Comparison of ENCODE assay signal across 12 mouse cellular contexts in genomic region chr9:60545361-60546096, GRCm38 (mm10). TPM values are rescaled to one million over a fixed set of nuclear protein-coding genes. Genes with fewer than 3 reads are reported as not detected.
DNase-seq lines count a peak whose midpoint lies in the region; ATAC-seq and TF ChIP-seq lines count a peak whose summit lies in the region.
"Had no signal": no experiment of that assay in that cellular context is flagged by ENCODE, and none has a peak within 500 bp of the region (broad histone marks: within the 10 kb centered on the region; RNA-seq: fewer than 3 reads in every experiment).

No protein-coding gene starts in this region.

- DNase-seq in heart, postnatal 10 days, result no peak
- DNase-seq in lung, embryonic 14.5 days, result peak; percentile 9
- DNase-seq in left cerebral cortex, postnatal 4 days, result no peak
- DNase-seq in hindbrain, embryonic 14.5 days (ENCODE audit: low spot score), result no peak
- DNase-seq in layer of hippocampus, adult 9-11 months, result no peak
- DNase-seq: gastrocnemius, postnatal 10 days; heart, postnatal 4 days had no signal

- no peaks in the 10 kb centered on the region for H3K9me3 ChIP-seq in heart, embryonic 13.5 days
- H3K9me3 ChIP-seq in intestine, embryonic 15.5 days, result no peaks in the 10 kb centered on the region
- no peaks in the 10 kb centered on the region for H3K9me3 ChIP-seq in lung, embryonic 14.5 days (ENCODE audit: low read depth, low read length)
- no peaks in the 10 kb centered on the region for H3K9me3 ChIP-seq in stomach, embryonic 15.5 days
- no peaks in the 10 kb centered on the region for H3K9me3 ChIP-seq in hindbrain, embryonic 14.5 days (ENCODE audit: control insufficient read depth, low read length)
- H3K9me3 ChIP-seq: limb, embryonic 10.5 days; midbrain, embryonic 12.5 days had no signal

- no peaks in the 10 kb centered on the region for H3K27me3 ChIP-seq in heart, embryonic 13.5 days (replicated peaks)
- no peaks in the 10 kb centered on the region for H3K27me3 ChIP-seq in intestine, embryonic 15.5 days (replicated peaks)
- H3K27me3 ChIP-seq in lung, embryonic 14.5 days (ENCODE audit: insufficient read depth, low read length), result no peaks in the 10 kb centered on the region
- H3K27me3 ChIP-seq in stomach, embryonic 15.5 days (replicated peaks), result no peaks in the 10 kb centered on the region
- H3K27me3 ChIP-seq in hindbrain, embryonic 14.5 days (ENCODE audit: control insufficient read depth, insufficient read depth, low read length), result no peaks in the 10 kb centered on the region
- H3K27me3 ChIP-seq: midbrain, embryonic 12.5 days had no signal

- no peak overlapping the region for H3K9ac ChIP-seq in heart, embryonic 13.5 days
- no peak overlapping the region for H3K9ac ChIP-seq in intestine, embryonic 15.5 days
- H3K9ac ChIP-seq in lung, embryonic 14.5 days, result no peak overlapping the region
- H3K9ac ChIP-seq in stomach, embryonic 15.5 days, result no peak overlapping the region
- no peak overlapping the region for H3K9ac ChIP-seq in hindbrain, embryonic 14.5 days
- H3K9ac ChIP-seq: midbrain, embryonic 12.5 days had no signal

- intact Hi-C loops in heart, postnatal 10 days (cut with DNase I), result no loop called here
- intact Hi-C loops in left cerebral cortex, postnatal 4 days (cut with DNase I), result no loop called here

- H3K4me2 ChIP-seq in heart, embryonic 13.5 days, result peak overlapping the region; percentile 14
- peak overlapping the region; percentile 29; the same call in 1 of the 2 replicates for H3K4me2 ChIP-seq in intestine, embryonic 15.5 days (replicated peaks)
- H3K4me2 ChIP-seq in lung, embryonic 14.5 days, result no peak overlapping the region
- H3K4me2 ChIP-seq in stomach, embryonic 15.5 days, result no peak overlapping the region
- no peak overlapping the region for H3K4me2 ChIP-seq in hindbrain, embryonic 14.5 days (replicated peaks)
- H3K4me2 ChIP-seq: midbrain, embryonic 12.5 days had no signal

- TF ChIP-seq CTCF in lung, embryonic 14.5 days (IDR thresholded peaks at IDR 0.05; ENCODE audit: low read depth), result no peak

- 54% methylated on average over 13 of the region's 13 CpGs for WGBS in heart, embryonic 13.5 days
- 65% methylated on average over 13 of the region's 13 CpGs for WGBS in intestine, embryonic 15.5 days
- 59% methylated on average over 13 of the region's 13 CpGs for WGBS in lung, embryonic 14.5 days
- 60% methylated on average over 13 of the region's 13 CpGs for WGBS in stomach, embryonic 15.5 days
- 83% methylated on average over 13 of the region's 13 CpGs for WGBS in hindbrain, embryonic 14.5 days

- H3K4me1 ChIP-seq in heart, embryonic 13.5 days, result peaks cover 13% of the 10 kb centered on the region
- 0 out of 2 replicates have a peak, but pooled peaks cover 5% of the 10 kb centered on the region for H3K4me1 ChIP-seq in intestine, embryonic 15.5 days (replicated peaks)
- peaks cover 3% of the 10 kb centered on the region; the same call in 1 of the 2 replicates for H3K4me1 ChIP-seq in lung, embryonic 14.5 days (ENCODE audit: insufficient read depth)
- 0 out of 2 replicates have a peak, but pooled peaks cover 7% of the 10 kb centered on the region for H3K4me1 ChIP-seq in stomach, embryonic 15.5 days
- no peaks in the 10 kb centered on the region for H3K4me1 ChIP-seq in hindbrain, embryonic 14.5 days (replicated peaks; ENCODE audit: control insufficient read depth, insufficient read depth, low read length)
- H3K4me1 ChIP-seq: midbrain, embryonic 12.5 days had no signal

- ATAC-seq in heart, embryonic 13.5 days (ENCODE audit: extremely low read depth, insufficient number of reproducible peaks, low FRiP score, low TSS enrichment), result no peak
- ATAC-seq in intestine, embryonic 15.5 days, result peak; percentile 88
- no peak for ATAC-seq in lung, embryonic 14.5 days (ENCODE audit: insufficient read depth)
- ATAC-seq in stomach, embryonic 15.5 days (ENCODE audit: insufficient read depth, low FRiP score, low read depth), result peak; percentile 73
- no peak for ATAC-seq in hindbrain, embryonic 14.5 days (ENCODE audit: low FRiP score)

- no peaks in the 10 kb centered on the region for H3K36me3 ChIP-seq in heart, embryonic 13.5 days
- H3K36me3 ChIP-seq in intestine, embryonic 15.5 days, result no peaks in the 10 kb centered on the region
- H3K36me3 ChIP-seq in lung, embryonic 14.5 days (ENCODE audit: insufficient read depth), result no peaks in the 10 kb centered on the region
- no peaks in the 10 kb centered on the region for H3K36me3 ChIP-seq in stomach, embryonic 15.5 days
- H3K36me3 ChIP-seq in hindbrain, embryonic 14.5 days (replicated peaks; ENCODE audit: control insufficient read depth, insufficient read depth), result no peaks in the 10 kb centered on the region
- H3K36me3 ChIP-seq: limb, embryonic 10.5 days; midbrain, embryonic 12.5 days had no signal

- no peak overlapping the region for H3K27ac ChIP-seq in heart, embryonic 13.5 days (replicated peaks)
- 0 out of 2 replicates have a peak overlapping the region, but pooled peaks have one; percentile 18 for H3K27ac ChIP-seq in intestine, embryonic 15.5 days
- no peak overlapping the region for H3K27ac ChIP-seq in lung, embryonic 14.5 days (ENCODE audit: low read depth)
- peak overlapping the region; percentile 57 for H3K27ac ChIP-seq in stomach, embryonic 15.5 days
- no peak overlapping the region for H3K27ac ChIP-seq in hindbrain, embryonic 14.5 days
- H3K27ac ChIP-seq: limb, embryonic 10.5 days; midbrain, embryonic 12.5 days had no signal

- no peak overlapping the region for H3K4me3 ChIP-seq in heart, embryonic 13.5 days
- no peak overlapping the region for H3K4me3 ChIP-seq in intestine, embryonic 15.5 days (replicated peaks)
- H3K4me3 ChIP-seq in lung, embryonic 14.5 days (ENCODE audit: low read depth, low read length), result no peak overlapping the region
- no peak overlapping the region for H3K4me3 ChIP-seq in stomach, embryonic 15.5 days (replicated peaks)
- no peak overlapping the region for H3K4me3 ChIP-seq in hindbrain, embryonic 14.5 days (replicated peaks; ENCODE audit: low read length)
- H3K4me3 ChIP-seq: limb, embryonic 10.5 days; midbrain, embryonic 12.5 days had no signal

RNA-seq across cellular contexts. Expression of gene Thsd4, which starts 23.7 kb away (rescaled TPM):
- polyA plus RNA-seq in heart, embryonic 13.5 days (2015; fragmentation: Nextera tagmentation; extraction: Ambion mirVana), result 8.3 and 10.0 TPM in 2 replicates
- total RNA-seq in heart, postnatal 10 days (2021), result 10 to 100 TPM; 17.0 to 17.5 TPM
- 23.2 and 25.8 TPM in 2 replicates for polyA plus RNA-seq in intestine, embryonic 15.5 days (2015; fragmentation: Nextera tagmentation; extraction: Ambion mirVana)
- 16.5 and 18.5 TPM in 2 replicates for polyA plus RNA-seq in lung, embryonic 14.5 days (2014; fragmentation: Nextera tagmentation; extraction: Ambion mirVana)
- polyA plus RNA-seq in stomach, embryonic 15.5 days (2015; fragmentation: Nextera tagmentation; extraction: Ambion mirVana), result 21.1 and 22.2 TPM in 2 replicates
- 10 to 100 TPM; 10.1 to 12.4 TPM for total RNA-seq in left cerebral cortex, postnatal 4 days (2021)
- polyA plus RNA-seq in hindbrain, embryonic 14.5 days (2014; fragmentation: Nextera tagmentation; extraction: Ambion mirVana), result 4.1 and 6.4 TPM in 2 replicates

Comparison
In these comparisons a context has a peak if more than half of its experiments do, and no peak if none do; other contexts are left out.
1. ATAC-seq: peak in intestine, embryonic 15.5 days (single experiment) and stomach, embryonic 15.5 days (single experiment); none in heart, embryonic 13.5 days (single experiment), lung, embryonic 14.5 days (single experiment) and hindbrain, embryonic 14.5 days (single experiment).
2. H3K27ac ChIP-seq: peak in intestine, embryonic 15.5 days (single experiment) and stomach, embryonic 15.5 days (single experiment); none in heart, embryonic 13.5 days (single experiment), lung, embryonic 14.5 days (single experiment) and hindbrain, embryonic 14.5 days (single experiment).
3. H3K4me2 ChIP-seq: peak in heart, embryonic 13.5 days (single experiment) and intestine, embryonic 15.5 days (single experiment); none in lung, embryonic 14.5 days (single experiment), stomach, embryonic 15.5 days (single experiment) and hindbrain, embryonic 14.5 days (single experiment).